Mouse (Mus musculus): ENCODE data around the gene Milr1. TPM values are rescaled to one million over a fixed set of nuclear protein-coding genes. Genes with fewer than 3 reads are reported as not detected.

The Milr1 gene
- polyA plus RNA-seq, 1 experiment from 2014 or later: 0.56 TPM

- ATAC-seq: no peak
Observed at GRCm38 (mm10) chr11:106812410-106813136, 61.5 kb downstream of the Milr1 start.

DNA sequence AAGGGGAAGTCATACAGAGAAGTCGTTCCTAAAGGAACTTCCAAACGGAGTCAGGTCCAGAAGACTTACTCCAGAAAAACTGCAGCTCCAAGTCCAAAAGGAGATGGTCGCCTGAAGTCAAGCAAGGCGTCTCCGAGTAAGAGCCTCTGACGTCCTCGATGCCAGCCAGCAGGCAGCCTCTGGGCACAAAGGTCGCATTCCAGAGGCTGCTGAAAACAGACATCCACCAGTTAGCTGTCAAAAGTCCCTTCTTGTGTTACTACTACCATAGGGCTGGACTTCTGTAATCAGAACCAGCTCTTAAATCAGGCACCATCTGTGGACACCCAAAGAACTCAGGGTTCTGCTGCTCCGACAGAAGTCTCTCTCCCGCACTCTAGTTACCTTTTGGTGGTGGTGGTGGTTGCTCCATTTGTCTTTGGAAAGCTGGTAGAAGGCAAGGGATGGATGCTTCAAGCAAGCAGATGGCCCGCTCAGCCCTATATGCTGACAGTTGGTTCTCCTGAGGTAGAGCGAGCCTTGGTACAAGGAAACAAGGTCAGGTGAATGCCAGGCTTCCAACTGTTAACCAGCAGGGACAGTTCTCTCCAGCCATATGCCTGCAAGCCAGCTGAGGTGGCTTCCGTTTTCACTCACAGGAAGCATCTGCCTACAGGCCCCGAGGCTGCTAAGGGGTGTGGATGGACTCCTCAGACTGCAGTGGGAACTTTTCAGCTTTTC is 63.7 kb downstream of the Milr1 start:
- WGBS: 76% methylated on average over 14 of the region's 14 CpGs
- H3K27ac ChIP-seq (ENCODE audit: low read depth, low read length): no peak overlapping the region
- no peak overlapping the region for H3K4me3 ChIP-seq (ENCODE audit: low read length)
- no peak for ATAC-seq
- no peak overlapping the region for H3K4me2 ChIP-seq (ENCODE audit: low read length)
- peaks cover 29% of the 10 kb centered on the region for H3K36me3 ChIP-seq (ENCODE audit: control insufficient read depth, insufficient read depth, low read length)
- no peaks in the 10 kb centered on the region for H3K9me3 ChIP-seq (ENCODE audit: control insufficient read depth, low read length)
- peaks cover 10% of the 10 kb centered on the region for H3K4me1 ChIP-seq (ENCODE audit: control insufficient read depth, insufficient read depth, low read depth, low read length)
- no peak overlapping the region for H3K9ac ChIP-seq (ENCODE audit: low read depth, low read length)
- H3K27me3 ChIP-seq (replicated peaks; ENCODE audit: control insufficient read depth, insufficient read depth, low read length): no peaks in the 10 kb centered on the region

More at GRCm38 (mm10) chr11:106812410-106813136, 61.5 kb downstream of the Milr1 start:
- no peaks in the 10 kb centered on the region for H3K9me3 ChIP-seq (ENCODE audit: control insufficient read depth, low read length)
- H3K36me3 ChIP-seq (ENCODE audit: control insufficient read depth, insufficient read depth, low read length): peaks cover 21% of the 10 kb centered on the region; the same call in 1 of the 2 replicates
- no peak overlapping the region for H3K27ac ChIP-seq (ENCODE audit: low read depth, low read length)
- H3K27me3 ChIP-seq (replicated peaks; ENCODE audit: control insufficient read depth, insufficient read depth, low read length): no peaks in the 10 kb centered on the region
- WGBS: 95% methylated on average over 7 of the region's 7 CpGs
- no peak overlapping the region for H3K9ac ChIP-seq (ENCODE audit: low read depth, low read length)
- H3K4me2 ChIP-seq (ENCODE audit: low read length): no peak overlapping the region
- no peak overlapping the region for H3K4me3 ChIP-seq (ENCODE audit: low read length)
- no peaks in the 10 kb centered on the region; the same call in 1 of the 2 replicates for H3K4me1 ChIP-seq (ENCODE audit: control insufficient read depth, insufficient read depth, low read depth, low read length)

DNA sequence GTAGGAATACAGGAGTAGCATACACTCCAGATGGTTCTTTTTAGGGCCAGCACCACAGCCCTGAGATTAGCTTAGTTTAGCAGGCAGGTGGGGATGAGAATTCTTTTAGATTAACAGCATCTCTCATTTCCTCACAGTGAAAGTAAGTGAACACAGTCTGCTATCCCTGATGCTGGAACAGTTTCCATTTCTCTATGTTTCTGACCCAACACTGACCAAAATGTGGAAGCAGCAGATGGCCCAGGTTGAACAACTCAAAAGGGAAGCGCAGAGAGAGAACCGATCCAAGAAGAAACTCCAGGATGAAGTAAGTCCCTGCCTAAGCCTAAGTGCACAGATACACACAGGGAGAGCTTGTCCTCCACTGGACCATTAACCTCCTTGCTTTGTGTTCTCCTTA is 64.3 kb downstream of the Milr1 start:
- no peak overlapping the region for H3K4me2 ChIP-seq (ENCODE audit: low read length)
- WGBS: 94% methylated on average over 2 of the region's 2 CpGs
- H3K27ac ChIP-seq (ENCODE audit: low read depth, low read length): no peak overlapping the region
- peaks cover 10% of the 10 kb centered on the region for H3K4me1 ChIP-seq (ENCODE audit: control insufficient read depth, insufficient read depth, low read depth, low read length)
- no peak overlapping the region for H3K4me3 ChIP-seq (ENCODE audit: low read length)
- no peaks in the 10 kb centered on the region for H3K27me3 ChIP-seq (replicated peaks; ENCODE audit: control insufficient read depth, insufficient read depth, low read length)
- no peak for ATAC-seq
- peaks cover 32% of the 10 kb centered on the region for H3K36me3 ChIP-seq (ENCODE audit: control insufficient read depth, insufficient read depth, low read length)
- no peak overlapping the region for H3K9ac ChIP-seq (ENCODE audit: low read depth, low read length)
- no peaks in the 10 kb centered on the region for H3K9me3 ChIP-seq (ENCODE audit: control insufficient read depth, low read length)

GRCm38 (mm10) chr11:106815761-106816160 is 64.7 kb downstream of the Milr1 start:
- Histone ChIP-seq H3K27ac (ENCODE audit: low read depth, low read length) (no peak overlapping the region), H3K27me3 (replicated peaks; ENCODE audit: control insufficient read depth, insufficient read depth, low read length) (no peaks in the 10 kb centered on the region), H3K4me1 (ENCODE audit: control insufficient read depth, insufficient read depth, low read depth, low read length) (peaks cover 10% of the 10 kb centered on the region), H3K9me3 (ENCODE audit: control insufficient read depth, low read length) (no peaks in the 10 kb centered on the region), H3K4me2 (ENCODE audit: low read length) (no peak overlapping the region), H3K36me3 (ENCODE audit: control insufficient read depth, insufficient read depth, low read length) (peaks cover 32% of the 10 kb centered on the region), H3K9ac (ENCODE audit: low read depth, low read length) (no peak overlapping the region), H3K4me3 (ENCODE audit: low read length) (no peak overlapping the region)
- 98% methylated on average over 2 of the region's 2 CpGs for WGBS
- no peak for ATAC-seq

- peaks cover 32% of the 10 kb centered on the region for H3K36me3 ChIP-seq (ENCODE audit: control insufficient read depth, insufficient read depth, low read length)
- ATAC-seq: no peak
Observed at GRCm38 (mm10) chr11:106816316-106816715, 65.3 kb downstream of the Milr1 start.

DNA sequence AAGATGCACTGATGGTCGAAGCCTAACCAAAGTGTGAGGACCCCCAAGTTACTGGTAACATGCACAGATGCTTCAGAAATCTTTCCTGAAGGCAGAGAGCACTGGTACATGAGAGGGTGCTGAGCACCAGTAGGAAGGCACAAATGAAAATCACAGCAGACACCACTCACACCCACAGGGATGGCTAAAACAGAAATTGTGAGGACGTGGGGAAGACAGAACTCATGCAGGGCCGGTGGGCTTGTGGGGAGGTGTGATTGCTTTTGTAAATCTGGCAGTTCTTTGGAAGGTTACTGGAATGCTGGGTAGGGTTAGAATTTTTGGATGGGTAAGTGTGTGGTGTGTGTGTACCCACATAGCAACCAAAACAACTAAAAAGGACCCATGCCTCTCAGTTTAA is 66.1 kb downstream of the Milr1 start:
- peaks cover 33% of the 10 kb centered on the region for H3K36me3 ChIP-seq (ENCODE audit: control insufficient read depth, insufficient read depth, low read length)
- no peak overlapping the region for H3K4me3 ChIP-seq (ENCODE audit: low read length)

More at GRCm38 (mm10) chr11:106816316-106816715, 65.3 kb downstream of the Milr1 start:
- H3K27ac ChIP-seq (ENCODE audit: low read depth, low read length): no peak overlapping the region
- H3K9me3 ChIP-seq (ENCODE audit: control insufficient read depth, low read length): no peaks in the 10 kb centered on the region
- H3K4me3 ChIP-seq (ENCODE audit: low read length): no peak overlapping the region
- H3K9ac ChIP-seq (ENCODE audit: low read depth, low read length): no peak overlapping the region
- H3K4me1 ChIP-seq (ENCODE audit: control insufficient read depth, insufficient read depth, low read depth, low read length): peaks cover 10% of the 10 kb centered on the region
- no peak overlapping the region for H3K4me2 ChIP-seq (ENCODE audit: low read length)
- WGBS: 81% methylated on average over 7 of the region's 7 CpGs
- no peaks in the 10 kb centered on the region for H3K27me3 ChIP-seq (replicated peaks; ENCODE audit: control insufficient read depth, insufficient read depth, low read length)

DNA sequence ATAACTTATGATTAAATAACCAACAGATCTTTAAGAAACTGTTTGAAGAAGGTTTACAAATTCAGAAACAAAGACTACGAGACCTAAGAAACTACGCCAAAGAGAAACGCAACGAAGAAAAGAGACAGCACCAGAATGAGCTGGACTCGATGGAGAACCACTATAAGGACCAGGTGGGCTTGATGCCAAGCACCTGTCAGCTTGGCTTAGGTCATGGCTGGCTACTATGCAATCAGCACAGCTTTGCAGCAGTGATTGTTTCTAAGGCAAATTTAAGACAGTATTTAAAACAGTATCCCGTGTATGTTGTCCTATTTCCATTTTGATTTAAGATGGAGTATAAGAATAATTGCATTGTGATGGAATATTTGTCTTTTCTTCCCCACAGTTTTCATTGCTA is 66.8 kb downstream of the Milr1 start:
- Histone ChIP-seq H3K9ac (ENCODE audit: low read depth, low read length) (no peak overlapping the region), H3K4me2 (ENCODE audit: low read length) (no peak overlapping the region), H3K27ac (ENCODE audit: low read depth, low read length) (peak overlapping the region; percentile 0), H3K36me3 (ENCODE audit: control insufficient read depth, insufficient read depth, low read length) (peaks cover 35% of the 10 kb centered on the region), H3K4me1 (ENCODE audit: control insufficient read depth, insufficient read depth, low read depth, low read length) (peaks cover 10% of the 10 kb centered on the region), H3K4me3 (ENCODE audit: low read length) (no peak overlapping the region), H3K9me3 (ENCODE audit: control insufficient read depth, low read length) (no peaks in the 10 kb centered on the region), H3K27me3 (replicated peaks; ENCODE audit: control insufficient read depth, insufficient read depth, low read length) (no peaks in the 10 kb centered on the region)
- 66% methylated on average over 6 of the region's 6 CpGs for WGBS
- ATAC-seq: no peak

More for the DNA sequence above, 66.1 kb downstream of the Milr1 start:
- Histone ChIP-seq H3K4me1 (ENCODE audit: control insufficient read depth, insufficient read depth, low read depth, low read length) (peaks cover 10% of the 10 kb centered on the region), H3K4me2 (ENCODE audit: low read length) (no peak overlapping the region), H3K9ac (ENCODE audit: low read depth, low read length) (no peak overlapping the region), H3K9me3 (ENCODE audit: control insufficient read depth, low read length) (no peaks in the 10 kb centered on the region), H3K27ac (ENCODE audit: low read depth, low read length) (peak overlapping the region; percentile 29; the same call in 1 of the 2 replicates), H3K27me3 (replicated peaks; ENCODE audit: control insufficient read depth, insufficient read depth, low read length) (no peaks in the 10 kb centered on the region)
- 64% methylated on average over 3 of the region's 3 CpGs for WGBS
- no peak for ATAC-seq

DNA sequence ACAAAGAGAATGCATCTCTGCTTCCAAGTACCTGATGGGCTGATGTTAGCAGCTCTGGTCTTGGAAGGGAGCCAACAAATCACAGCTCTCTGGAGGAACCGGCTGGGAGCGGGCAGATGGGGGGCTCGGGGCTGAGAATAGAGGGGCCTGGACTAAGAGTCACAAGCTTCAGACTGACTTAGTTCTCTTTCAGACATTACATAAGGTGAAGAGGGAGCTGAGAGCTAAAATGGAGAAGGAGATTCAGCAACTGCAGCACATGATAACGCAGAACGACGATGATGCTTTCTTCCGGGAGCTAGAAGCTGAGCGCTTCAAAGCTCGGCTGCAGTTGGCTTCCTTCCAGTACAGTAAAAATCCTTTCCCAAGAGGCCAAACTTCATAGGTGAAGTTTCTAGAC is 67.3 kb downstream of the Milr1 start:
- no peaks in the 10 kb centered on the region for H3K27me3 ChIP-seq (replicated peaks; ENCODE audit: control insufficient read depth, insufficient read depth, low read length)
- no peak overlapping the region for H3K9ac ChIP-seq (ENCODE audit: low read depth, low read length)
- no peak overlapping the region for H3K4me2 ChIP-seq (ENCODE audit: low read length)
- H3K4me3 ChIP-seq (ENCODE audit: low read length): no peak overlapping the region
- peaks cover 34% of the 10 kb centered on the region for H3K36me3 ChIP-seq (ENCODE audit: control insufficient read depth, insufficient read depth, low read length)
- peak overlapping the region; percentile 0 for H3K27ac ChIP-seq (ENCODE audit: low read depth, low read length)
- 27% methylated on average over 9 of the region's 9 CpGs for WGBS
- no peaks in the 10 kb centered on the region for H3K9me3 ChIP-seq (ENCODE audit: control insufficient read depth, low read length)
- H3K4me1 ChIP-seq (ENCODE audit: control insufficient read depth, insufficient read depth, low read depth, low read length): peaks cover 10% of the 10 kb centered on the region
- peak; percentile 74; the same call in 1 of the 2 replicates for ATAC-seq
